Mouse (Mus musculus): Measurements from ENCODE around the gene Ivl. TPM values are rescaled to one million over a fixed set of nuclear protein-coding genes. Genes with fewer than 3 reads are reported as not detected.

The Ivl gene
- polyA plus RNA-seq (2012; ENCODE audit: insufficient read depth, low replicate concordance) = not detected in 2 replicates

- TF ChIP-seq FLI1 (IDR thresholded peaks at IDR 0.05; ENCODE audit: low read length) (no peak), GATA1 (IDR thresholded peaks at IDR 0.05; ENCODE audit: borderline replicate concordance, low read length) (no peak)
- Histone ChIP-seq H3K9me3 (no peaks in the 10 kb centered on the region), H3K27me3 (replicated peaks) (no peaks in the 10 kb centered on the region), H3K36me3 (replicated peaks; ENCODE audit: low read length) (no peaks in the 10 kb centered on the region), H3K4me3 (replicated peaks) (no peak within 1 kb of the TSS), H3K4me1 (peaks cover 6% of the 10 kb centered on the region; the same call in 1 of the 2 replicates)
These were observed at the start of gene Ivl for GRCm38 (mm10) chr3:92573449-92574041. Gene Ivl, minus strand, starts transcription at chr3:92573735.

- Histone ChIP-seq H3K27me3 (replicated peaks) (no peaks in the 10 kb centered on the region), H3K4me3 (replicated peaks) (no peak within 1 kb of the TSS), H3K4me1 (no peaks in the 10 kb centered on the region), H3K36me3 (replicated peaks; ENCODE audit: low read length) (no peaks in the 10 kb centered on the region), H3K9me3 (no peaks in the 10 kb centered on the region)
- TF ChIP-seq GATA1 (IDR thresholded peaks at IDR 0.05; ENCODE audit: borderline replicate concordance, low read length) = no peak
- no peak for TF ChIP-seq FLI1 (IDR thresholded peaks at IDR 0.05; ENCODE audit: low read length)
These were observed 48.0 kb upstream of the Ivl start, which contains the start of gene Lce6a for GRCm38 (mm10) chr3:92621560-92621959. Gene Lce6a, minus strand, starts transcription at chr3:92621660.

- Histone ChIP-seq H3K4me1 (no peaks in the 10 kb centered on the region), H3K36me3 (replicated peaks; ENCODE audit: low read length) (no peaks in the 10 kb centered on the region), H3K4me3 (replicated peaks) (no peak overlapping the region), H3K9me3 (no peaks in the 10 kb centered on the region), H3K27me3 (replicated peaks) (no peaks in the 10 kb centered on the region)
- no peak for TF ChIP-seq GATA1 (IDR thresholded peaks at IDR 0.05; ENCODE audit: borderline replicate concordance, low read length)
- TF ChIP-seq FLI1 (IDR thresholded peaks at IDR 0.05; ENCODE audit: low read length) = no peak
These were observed 36.3 kb upstream of the Ivl start for GRCm38 (mm10) chr3:92609804-92610203.

- TF ChIP-seq FLI1 (IDR thresholded peaks at IDR 0.05; ENCODE audit: low read length) = no peak
- no peak for TF ChIP-seq GATA1 (IDR thresholded peaks at IDR 0.05; ENCODE audit: borderline replicate concordance, low read length)
These were observed 33.9 kb upstream of the Ivl start, which contains the start of gene 2210017I01Rik for GRCm38 (mm10) chr3:92607392-92607791. Gene 2210017I01Rik, minus strand, starts transcription at chr3:92607492.

GRCm38 (mm10) chr3:92602169-92602568 lies 28.6 kb upstream of the Ivl start:
- no peaks in the 10 kb centered on the region for H3K4me1 ChIP-seq
- no peak for TF ChIP-seq GATA1 (IDR thresholded peaks at IDR 0.05; ENCODE audit: borderline replicate concordance, low read length)
- no peaks in the 10 kb centered on the region for H3K27me3 ChIP-seq (replicated peaks)
- H3K36me3 ChIP-seq (replicated peaks; ENCODE audit: low read length) = no peaks in the 10 kb centered on the region
- H3K9me3 ChIP-seq = no peaks in the 10 kb centered on the region; the same call in 1 of the 2 replicates
- H3K4me3 ChIP-seq (replicated peaks) = no peak overlapping the region

More at GRCm38 (mm10) chr3:92607392-92607791, 33.9 kb upstream of the Ivl start, which contains the start of gene 2210017I01Rik:
- no peaks in the 10 kb centered on the region for H3K9me3 ChIP-seq
- H3K4me1 ChIP-seq = no peaks in the 10 kb centered on the region
- H3K4me3 ChIP-seq (replicated peaks) = no peak within 1 kb of the TSS
- H3K36me3 ChIP-seq (replicated peaks; ENCODE audit: low read length) = no peaks in the 10 kb centered on the region
- no peaks in the 10 kb centered on the region for H3K27me3 ChIP-seq (replicated peaks)

- H3K27me3 ChIP-seq (replicated peaks) = no peaks in the 10 kb centered on the region
- H3K36me3 ChIP-seq (replicated peaks; ENCODE audit: low read length) = no peaks in the 10 kb centered on the region
- no peak overlapping the region for H3K4me3 ChIP-seq (replicated peaks)
- no peaks in the 10 kb centered on the region; the same call in 1 of the 2 replicates for H3K9me3 ChIP-seq
- no peak for TF ChIP-seq GATA1 (IDR thresholded peaks at IDR 0.05; ENCODE audit: borderline replicate concordance, low read length)
- no peak for TF ChIP-seq FLI1 (IDR thresholded peaks at IDR 0.05; ENCODE audit: low read length)
- H3K4me1 ChIP-seq = no peaks in the 10 kb centered on the region
These were observed 26.9 kb upstream of the Ivl start for GRCm38 (mm10) chr3:92600456-92600855.

GRCm38 (mm10) chr3:92599973-92600372 lies 26.4 kb upstream of the Ivl start:
- H3K27me3 ChIP-seq (replicated peaks) = no peaks in the 10 kb centered on the region
- no peak overlapping the region for H3K4me3 ChIP-seq (replicated peaks)
- H3K9me3 ChIP-seq = no peaks in the 10 kb centered on the region; the same call in 1 of the 2 replicates
- no peaks in the 10 kb centered on the region for H3K4me1 ChIP-seq
- TF ChIP-seq FLI1 (IDR thresholded peaks at IDR 0.05; ENCODE audit: low read length) = no peak
- no peak for TF ChIP-seq GATA1 (IDR thresholded peaks at IDR 0.05; ENCODE audit: borderline replicate concordance, low read length)
- H3K36me3 ChIP-seq (replicated peaks; ENCODE audit: low read length) = no peaks in the 10 kb centered on the region

GRCm38 (mm10) chr3:92598429-92598828 lies 24.9 kb upstream of the Ivl start:
- Histone ChIP-seq H3K36me3 (replicated peaks; ENCODE audit: low read length) (no peaks in the 10 kb centered on the region), H3K27me3 (replicated peaks) (no peaks in the 10 kb centered on the region), H3K4me3 (replicated peaks) (no peak overlapping the region), H3K9me3 (no peaks in the 10 kb centered on the region; the same call in 1 of the 2 replicates), H3K4me1 (no peaks in the 10 kb centered on the region)
- no peak for TF ChIP-seq FLI1 (IDR thresholded peaks at IDR 0.05; ENCODE audit: low read length)
- no peak for TF ChIP-seq GATA1 (IDR thresholded peaks at IDR 0.05; ENCODE audit: borderline replicate concordance, low read length)

GRCm38 (mm10) chr3:92588858-92589257 lies 15.3 kb upstream of the Ivl start, which contains the start of gene Smcp:
Gene Smcp, minus strand, starts transcription at chr3:92588997.
- Histone ChIP-seq H3K4me1 (no peaks in the 10 kb centered on the region), H3K36me3 (replicated peaks; ENCODE audit: low read length) (no peaks in the 10 kb centered on the region), H3K9me3 (0 out of 2 replicates have a peak, but pooled peaks cover 2% of the 10 kb centered on the region), H3K4me3 (replicated peaks) (no peak within 1 kb of the TSS), H3K27me3 (replicated peaks) (no peaks in the 10 kb centered on the region)
- TF ChIP-seq FLI1 (IDR thresholded peaks at IDR 0.05; ENCODE audit: low read length) (no peak), GATA1 (IDR thresholded peaks at IDR 0.05; ENCODE audit: borderline replicate concordance, low read length) (no peak)

- Histone ChIP-seq H3K4me1 (no peaks in the 10 kb centered on the region), H3K36me3 (replicated peaks; ENCODE audit: low read length) (no peaks in the 10 kb centered on the region), H3K4me3 (replicated peaks) (no peak overlapping the region), H3K27me3 (replicated peaks) (no peaks in the 10 kb centered on the region), H3K9me3 (0 out of 2 replicates have a peak, but pooled peaks cover 2% of the 10 kb centered on the region)
- TF ChIP-seq GATA1 (IDR thresholded peaks at IDR 0.05; ENCODE audit: borderline replicate concordance, low read length) (no peak), FLI1 (IDR thresholded peaks at IDR 0.05; ENCODE audit: low read length) (no peak)
These were observed 13.7 kb upstream of the Ivl start for GRCm38 (mm10) chr3:92587190-92587589.
